Comparison of ENCODE assay signal across 12 mouse cellular contexts in genomic region chr17:73711919-73712318, GRCm38 (mm10). TPM values are rescaled to one million over a fixed set of nuclear protein-coding genes. Genes with fewer than 3 reads are reported as not detected.
DNase-seq lines count a peak whose midpoint lies in the region; ATAC-seq and TF ChIP-seq lines count a peak whose summit lies in the region.
"Had no signal": no experiment of that assay in that cellular context is flagged by ENCODE, and none has a peak within 500 bp of the region (broad histone marks: within the 10 kb centered on the region; RNA-seq: fewer than 3 reads in every experiment).

No protein-coding gene starts in this region.

- no peak for TF ChIP-seq EP300 in heart, adult 2 months (IDR thresholded peaks at IDR 0.05; ENCODE audit: insufficient read depth, low read depth, low read length)

- TF ChIP-seq CTCF in heart, adult 2 months (IDR thresholded peaks at IDR 0.05) = no peak

- H3K4me3 ChIP-seq in heart, adult 2 months = no peak overlapping the region
- H3K4me3 ChIP-seq: intestine, embryonic 15.5 days had no signal

- DNase-seq in heart, adult 11 months = peak; percentile 78
- DNase-seq in heart, adult 2 months = no peak
- DNase-seq in cerebellum, adult 8-10 months = peak; percentile 27
- DNase-seq in kidney, postnatal 25 days = peak; percentile 42 to 71
- peak; percentile 44 for DNase-seq in left cerebral cortex, postnatal 4 days
- no peak for DNase-seq in urinary bladder, postnatal 4 days (ENCODE audit: low spot score in 2 of 2)
- DNase-seq in thymus, postnatal 0 days (ENCODE audit: low spot score) = no peak
- DNase-seq: lung, embryonic 14.5 days had no signal

- no peaks in the 10 kb centered on the region for H3K36me3 ChIP-seq in heart, adult 2 months (ENCODE audit: control insufficient read depth, insufficient read depth, low read length)
- H3K36me3 ChIP-seq: intestine, embryonic 15.5 days had no signal

- no peak for ATAC-seq in CD4-positive, CD25-positive, alpha-beta regulatory T cell, adult 4 months
- ATAC-seq: intestine, embryonic 15.5 days had no signal

- WGBS in heart, adult 2 months = 70% methylated on average over 15 of the region's 15 CpGs

- no peaks in the 10 kb centered on the region for H3K79me2 ChIP-seq in heart, adult 2 months (replicated peaks; ENCODE audit: control insufficient read depth, insufficient read depth, low read length)

- H3K27me3 ChIP-seq in heart, adult 2 months (ENCODE audit: control insufficient read depth, insufficient read depth, low read length) = peaks cover 6% of the 10 kb centered on the region

- no peak for TF ChIP-seq POLR2A in heart, adult 2 months (IDR thresholded peaks at IDR 0.05; ENCODE audit: insufficient read depth, low read depth, low read length)

- intact Hi-C loops in heart, adult 2 months (cut with DNase I) = no loop called here
- intact Hi-C loops in left cerebral cortex, postnatal 4 days (cut with DNase I) = no loop called here

- no peaks in the 10 kb centered on the region for H3K4me1 ChIP-seq in heart, adult 2 months (ENCODE audit: control insufficient read depth, insufficient read depth, low read length)

- no peak overlapping the region for H3K9ac ChIP-seq in heart, adult 2 months (ENCODE audit: low read depth, low read length)
- H3K9ac ChIP-seq: intestine, embryonic 15.5 days; lung, embryonic 14.5 days had no signal

- H3K27ac ChIP-seq in heart, adult 2 months = no peak overlapping the region
- H3K27ac ChIP-seq: intestine, embryonic 15.5 days had no signal

RNA-seq across cellular contexts. Expression of gene Galnt14, which starts 1.7 kb away (rescaled TPM):
- not detected for total RNA-seq in heart, adult 2 months (2021)
- 0.08 TPM in 1 of 2 replicates, not detected in the other for polyA plus RNA-seq in heart, adult 2 months (2012; rRNA removed)
- total RNA-seq in left cerebral cortex, postnatal 4 days (2021) = 10 to 100 TPM; 19.1 to 21.0 TPM
- polyA plus RNA-seq in CD4-positive, CD25-positive, alpha-beta regulatory T cell, adult 4 months (2017; shearing (Covaris generic)) = under 1 TPM; 0.70 to 0.82 TPM
- 0.65 and 0.67 TPM in 2 replicates for polyA plus RNA-seq in thymus, postnatal 0 days (2015; fragmentation: Nextera tagmentation; extraction: Ambion mirVana)
- total RNA-seq: common myeloid progenitor, adult 5-6 weeks had no signal
- polyA plus RNA-seq: C2C12 had no signal

Comparison
In these comparisons a context has a peak if more than half of its experiments do, and no peak if none do; other contexts are left out.
1. DNase-seq: peak in heart, adult 11 months (single experiment), cerebellum, adult 8-10 months (single experiment), kidney, postnatal 25 days (2 of 2) and left cerebral cortex, postnatal 4 days (single experiment); none in heart, adult 2 months (0 of 2), urinary bladder, postnatal 4 days (0 of 2) and thymus, postnatal 0 days (single experiment).